Mouse (Mus musculus): ENCODE measurements at regions not wholly inside any gene's neighbourhood (a gene's known extent, or its start where the extent isn't known, plus 50 kb on each side); places are given as distances from the start of the nearest gene placed in this dataset.
A peak's percentile ranks its signal among the peaks of the same experiment; 100 is the strongest.

GRCm38 (mm10) chr8:34401571-34401970 lies 290.0 kb upstream of the Gm10131 start:
- Histone ChIP-seq H3K4me1 (ENCODE audit: control insufficient read depth, insufficient read depth, low read length) (no peaks in the 10 kb centered on the region), H3K27me3 (replicated peaks; ENCODE audit: control insufficient read depth, insufficient read depth, low read length) (no peaks in the 10 kb centered on the region), H3K27ac (ENCODE audit: insufficient read depth, low read depth, low read length) (no peak overlapping the region), H3K36me3 (ENCODE audit: control insufficient read depth, insufficient read depth, low read length) (no peaks in the 10 kb centered on the region), H3K4me3 (ENCODE audit: insufficient read depth, low read depth, low read length) (no peak overlapping the region)
- DNase-seq, result no peak
- WGBS, result 88% methylated on average over 3 of the region's 3 CpGs
- TF ChIP-seq POLR2A (IDR thresholded peaks at IDR 0.05; ENCODE audit: low read depth, low read length), result no peak
- TF ChIP-seq CTCF (conservative IDR thresholded peaks at IDR 0.05; ENCODE audit: insufficient read depth, insufficient read length, low read depth, low read length), result no peak

GRCm38 (mm10) chr8:34398914-34399813 lies 287.6 kb upstream of the Gm10131 start:
- H3K4me1 ChIP-seq (ENCODE audit: control insufficient read depth, insufficient read depth, low read length), result no peaks in the 10 kb centered on the region
- TF ChIP-seq POLR2A (IDR thresholded peaks at IDR 0.05; ENCODE audit: low read depth, low read length), result no peak
- H3K27ac ChIP-seq (ENCODE audit: insufficient read depth, low read depth, low read length), result no peak overlapping the region
- no peaks in the 10 kb centered on the region for H3K27me3 ChIP-seq (replicated peaks; ENCODE audit: control insufficient read depth, insufficient read depth, low read length)
- WGBS, result 43% methylated on average over 14 of the region's 14 CpGs
- peak; percentile 31 for DNase-seq
- H3K4me3 ChIP-seq (ENCODE audit: insufficient read depth, low read depth, low read length), result no peak overlapping the region
- no peaks in the 10 kb centered on the region for H3K36me3 ChIP-seq (ENCODE audit: control insufficient read depth, insufficient read depth, low read length)

- DNase-seq, result no peak
- Histone ChIP-seq H3K27ac (ENCODE audit: insufficient read depth, low read depth, low read length) (no peak overlapping the region), H3K27me3 (replicated peaks; ENCODE audit: control insufficient read depth, insufficient read depth, low read length) (no peaks in the 10 kb centered on the region), H3K4me3 (ENCODE audit: insufficient read depth, low read depth, low read length) (no peak overlapping the region), H3K4me1 (ENCODE audit: control insufficient read depth, insufficient read depth, low read length) (no peaks in the 10 kb centered on the region), H3K36me3 (ENCODE audit: control insufficient read depth, insufficient read depth, low read length) (no peaks in the 10 kb centered on the region)
- TF ChIP-seq POLR2A (IDR thresholded peaks at IDR 0.05; ENCODE audit: low read depth, low read length) (no peak), CTCF (conservative IDR thresholded peaks at IDR 0.05; ENCODE audit: insufficient read depth, insufficient read length, low read depth, low read length) (no peak)
- WGBS, result 49% methylated on average over 23 of the region's 23 CpGs
These were observed 286.3 kb upstream of the Gm10131 start for GRCm38 (mm10) chr8:34397583-34398411.

- Histone ChIP-seq H3K27ac (ENCODE audit: insufficient read depth, low read depth, low read length) (no peak overlapping the region), H3K4me1 (ENCODE audit: control insufficient read depth, insufficient read depth, low read length) (no peaks in the 10 kb centered on the region), H3K36me3 (ENCODE audit: control insufficient read depth, insufficient read depth, low read length) (no peaks in the 10 kb centered on the region), H3K27me3 (replicated peaks; ENCODE audit: control insufficient read depth, insufficient read depth, low read length) (no peaks in the 10 kb centered on the region), H3K4me3 (ENCODE audit: insufficient read depth, low read depth, low read length) (no peak overlapping the region)
- no peak for DNase-seq
- no peak for TF ChIP-seq POLR2A (IDR thresholded peaks at IDR 0.05; ENCODE audit: low read depth, low read length)
- no peak for TF ChIP-seq CTCF (conservative IDR thresholded peaks at IDR 0.05; ENCODE audit: insufficient read depth, insufficient read length, low read depth, low read length)
- 66% methylated on average over 4 of the region's 4 CpGs for WGBS
These were observed 285.7 kb upstream of the Gm10131 start for GRCm38 (mm10) chr8:34397225-34397582.

- Histone ChIP-seq H3K36me3 (ENCODE audit: control insufficient read depth, insufficient read depth, low read length) (no peaks in the 10 kb centered on the region), H3K27me3 (replicated peaks; ENCODE audit: control insufficient read depth, insufficient read depth, low read length) (no peaks in the 10 kb centered on the region), H3K4me3 (ENCODE audit: insufficient read depth, low read depth, low read length) (no peak overlapping the region), H3K27ac (ENCODE audit: insufficient read depth, low read depth, low read length) (no peak overlapping the region), H3K4me1 (ENCODE audit: control insufficient read depth, insufficient read depth, low read length) (no peaks in the 10 kb centered on the region)
- DNase-seq, result no peak
- WGBS, result 82% methylated on average over 15 of the region's 15 CpGs
- TF ChIP-seq POLR2A (IDR thresholded peaks at IDR 0.05; ENCODE audit: low read depth, low read length) (no peak), CTCF (conservative IDR thresholded peaks at IDR 0.05; ENCODE audit: insufficient read depth, insufficient read length, low read depth, low read length) (no peak)
These were observed 281.7 kb upstream of the Gm10131 start for GRCm38 (mm10) chr8:34392981-34393828.

- WGBS, result 36% methylated on average over 14 of the region's 14 CpGs
- H3K4me3 ChIP-seq (ENCODE audit: insufficient read depth, low read depth, low read length), result no peak overlapping the region
- DNase-seq, result no peak
These were observed 280.9 kb upstream of the Gm10131 start for GRCm38 (mm10) chr8:34392208-34392980.

More at GRCm38 (mm10) chr8:34392208-34392980, 280.9 kb upstream of the Gm10131 start:
- Histone ChIP-seq H3K27ac (ENCODE audit: insufficient read depth, low read depth, low read length) (no peak overlapping the region), H3K27me3 (replicated peaks; ENCODE audit: control insufficient read depth, insufficient read depth, low read length) (no peaks in the 10 kb centered on the region), H3K4me1 (ENCODE audit: control insufficient read depth, insufficient read depth, low read length) (no peaks in the 10 kb centered on the region), H3K36me3 (ENCODE audit: control insufficient read depth, insufficient read depth, low read length) (no peaks in the 10 kb centered on the region)
- no peak for TF ChIP-seq CTCF (conservative IDR thresholded peaks at IDR 0.05; ENCODE audit: insufficient read depth, insufficient read length, low read depth, low read length)
- no peak for TF ChIP-seq POLR2A (IDR thresholded peaks at IDR 0.05; ENCODE audit: low read depth, low read length)
